Mouse (Mus musculus): ENCODE measurements around the gene Ugt3a2.

DNA sequence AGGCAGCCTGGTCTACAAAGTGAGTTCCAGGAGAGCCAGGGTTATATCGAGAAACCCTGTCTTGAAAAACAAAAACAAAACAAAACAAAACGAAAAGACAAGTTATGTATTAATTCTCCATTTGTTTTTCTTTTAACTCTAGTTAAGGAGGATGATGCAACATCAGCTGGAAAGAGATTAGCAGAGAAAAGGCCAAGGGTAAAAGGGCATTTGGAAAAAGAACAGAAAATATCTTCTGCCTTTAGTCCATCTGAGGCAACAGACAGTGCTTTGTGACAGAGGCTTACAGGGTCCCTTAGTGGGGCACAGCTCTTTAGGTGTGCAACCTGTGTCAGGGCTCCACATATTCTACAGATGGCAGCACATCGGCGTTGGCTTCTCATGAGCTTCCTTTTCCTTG, at the start of gene Ugt3a2:
- TF ChIP-seq CTCF (IDR thresholded peaks at IDR 0.05; ENCODE audit: control insufficient read depth, insufficient read depth, insufficient replicate concordance, low read depth, low read length) (no peak), POLR2A (IDR thresholded peaks at IDR 0.05; ENCODE audit: control insufficient read depth, low read depth, low read length) (no peak)
